Mouse (Mus musculus): ENCODE results near the gene Rps3a1. TPM values are rescaled to one million over a fixed set of nuclear protein-coding genes. Genes with fewer than 3 reads are reported as not detected.

The Rps3a1 gene
- polyA plus RNA-seq, 1 experiment from 2014 or later, result 722 TPM

Other genes with a start within 250 kb of the Rps3a1 start
- 7.7 and 8.6 TPM in 2 replicates for gene Sh3d19, start 171.6 kb downstream of the Rps3a1 start, polyA plus RNA-seq (2015; fragmentation: Nextera tagmentation; extraction: Ambion mirVana)
- gene Prss48, start 140.2 kb downstream of the Rps3a1 start, polyA plus RNA-seq (2015; fragmentation: Nextera tagmentation; extraction: Ambion mirVana), result not detected in 2 replicates
- gene Lrba, start 82.0 kb upstream of the Rps3a1 start, polyA plus RNA-seq (2015; fragmentation: Nextera tagmentation; extraction: Ambion mirVana), result 5.5 and 7.0 TPM in 2 replicates

Measured in midbrain, embryonic 13.5 days (tissue).